Mouse (Mus musculus) embryonic facial prominence, embryonic 14.5 days (tissue): ENCODE results near the gene Grb10. TPM values are rescaled to one million over a fixed set of nuclear protein-coding genes. Genes with fewer than 3 reads are reported as not detected.

Experiments
- ATAC-seq: fragments of 200-750 bp; cut with Nextera tagmentation; 2 replicates; pipeline ENCODE4 v1.8.0; 2017; ENCODE audit warnings: low read depth, moderate number of reproducible peaks, moderate TSS enrichment
- DNase-seq: peaks from one replicate; pipeline ENCODE4 v3.0.0-alpha.2; 2015; ENCODE audit warnings: low spot score
- H3K27ac ChIP-seq: fragments of 300-500 bp; sonication (generic); replicated peaks from 2 replicates; pipeline ENCODE4 v1.5.1; 2014; ENCODE audit warnings: low read depth, mild to moderate bottlenecking, low read length, moderate library complexity
- H3K27me3 ChIP-seq: fragments of 300-500 bp; sonication (generic); replicated peaks from 2 replicates; pipeline ENCODE4 v1.6.1; 2014; ENCODE audit warnings: low read length; ENCODE audit not compliant: control insufficient read depth, insufficient read depth
- H3K36me3 ChIP-seq: fragments of 300-500 bp; sonication (generic); 2 replicates; pipeline ENCODE4 v1.6.1; 2014; ENCODE audit warnings: low read length, mixed read lengths; ENCODE audit not compliant: control insufficient read depth, insufficient read depth
- H3K4me1 ChIP-seq: fragments of 300-500 bp; sonication (generic); 2 replicates; pipeline ENCODE4 v1.6.1; 2014; ENCODE audit warnings: antibody characterized with exemption, low read length; ENCODE audit not compliant: control insufficient read depth, insufficient read depth
- H3K4me2 ChIP-seq: fragments of 300-500 bp; sonication (generic); 2 replicates; pipeline ENCODE4 v1.6.1; 2014; ENCODE audit warnings: low read depth, mild to moderate bottlenecking, low read length, moderate library complexity, mixed read lengths
- H3K4me3 ChIP-seq: fragments of 300-500 bp; sonication (generic); 2 replicates; pipeline ENCODE4 v1.5.1; 2014; ENCODE audit warnings: low read depth, mild to moderate bottlenecking, low read length
- H3K9ac ChIP-seq: fragments of 300-500 bp; sonication (generic); 2 replicates; pipeline ENCODE4 v1.6.1; 2014; ENCODE audit warnings: low read depth, mild to moderate bottlenecking, low read length, moderate library complexity, mixed read lengths
- H3K9me3 ChIP-seq: fragments of 300-500 bp; sonication (generic); 2 replicates; pipeline ENCODE4 v1.6.1; 2016; ENCODE audit warnings: low read length; ENCODE audit not compliant: control insufficient read depth
- WGBS: fragments of 180-500 bp; shearing (Covaris S2); extraction: QIAGEN DNeasy Blood & Tissue Kit; methylation state at CpG from one replicate; pipeline ENCODE4 v1.1.7; 2014; 5-methylcytosine and 5-hydroxymethylcytosine counted together
- polyA plus RNA-seq: library from polyadenylated mRNA; unstranded; fragments of >200 nt; fragmentation: Nextera tagmentation; extraction: Ambion mirVana; gene quantifications from 2 replicates; pipeline ENCODE4 v1.2.1, GENCODE M21; 2014

Grb10 gene
- polyA plus RNA-seq, 1 experiment from 2014 or later = 250 TPM

DNA sequence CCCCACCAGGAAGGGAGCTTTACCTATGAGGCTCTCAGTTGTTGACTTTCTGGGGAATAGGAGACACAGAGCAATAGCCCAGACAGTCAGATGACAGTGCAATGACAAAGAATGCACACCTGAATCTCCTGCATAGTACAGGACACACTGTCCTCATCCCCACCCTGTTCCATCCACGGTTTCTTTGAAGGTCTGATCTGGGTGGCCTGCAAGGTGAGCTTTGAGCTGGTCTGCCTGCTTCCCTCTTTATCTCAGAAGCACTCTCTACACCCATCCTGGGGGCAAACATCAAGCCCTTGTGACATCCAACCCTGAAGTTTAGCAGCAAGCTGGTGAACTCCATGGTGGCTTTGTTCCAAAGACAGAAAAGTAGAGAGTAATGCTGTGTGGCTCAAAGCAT is 9.7 kb upstream of the Grb10 start:
- H3K9ac ChIP-seq = no peak overlapping the region
- no peaks in the 10 kb centered on the region for H3K27me3 ChIP-seq
- 61% methylated on average over 1 of the region's 1 CpGs for WGBS
- ATAC-seq (no peak), DNase-seq (no peak)
- H3K4me3 ChIP-seq = no peak overlapping the region
- H3K4me2 ChIP-seq = no peak overlapping the region
- H3K27ac ChIP-seq = no peak overlapping the region
- no peaks in the 10 kb centered on the region for H3K36me3 ChIP-seq
- no peaks in the 10 kb centered on the region for H3K9me3 ChIP-seq
- no peaks in the 10 kb centered on the region for H3K4me1 ChIP-seq

DNA sequence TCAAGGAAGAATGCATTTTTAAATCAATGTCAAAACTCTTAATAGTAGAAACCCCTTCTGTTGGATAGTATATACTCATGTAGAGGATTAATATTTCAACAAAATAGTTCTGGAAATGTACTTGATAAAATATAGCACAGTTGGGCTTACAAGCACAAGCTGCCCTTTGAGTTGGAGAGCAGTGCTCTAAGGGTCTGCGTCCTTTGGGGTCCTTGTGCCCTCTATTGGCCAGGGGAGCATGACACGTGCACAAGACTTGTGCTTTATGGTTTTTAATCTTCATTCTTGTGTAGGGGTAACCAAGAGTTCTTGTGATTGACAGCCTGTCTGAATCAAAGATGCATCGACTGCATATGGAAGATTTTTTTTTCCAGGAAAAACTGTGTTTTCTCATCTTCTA is 5.8 kb upstream of the Grb10 start:
- no peak for DNase-seq
- Histone ChIP-seq H3K27ac (no peak overlapping the region), H3K4me1 (no peaks in the 10 kb centered on the region; the same call in 1 of the 2 replicates), H3K9me3 (no peaks in the 10 kb centered on the region), H3K9ac (no peak overlapping the region), H3K36me3 (no peaks in the 10 kb centered on the region), H3K4me3 (no peak overlapping the region), H3K4me2 (no peak overlapping the region), H3K27me3 (peaks cover 27% of the 10 kb centered on the region)
- 40% methylated on average over 3 of the region's 3 CpGs for WGBS
- no peak for ATAC-seq

- peaks cover 42% of the 10 kb centered on the region for H3K27me3 ChIP-seq
Observed at GRCm38 (mm10) chr11:12041787-12042186, 3.3 kb upstream of the Grb10 start.

GRCm38 (mm10) chr11:12041379-12041778 is 2.9 kb upstream of the Grb10 start:
- Histone ChIP-seq H3K4me3 (no peak overlapping the region), H3K9me3 (no peaks in the 10 kb centered on the region), H3K27ac (no peak overlapping the region), H3K27me3 (peaks cover 45% of the 10 kb centered on the region), H3K9ac (no peak overlapping the region), H3K4me1 (no peaks in the 10 kb centered on the region; the same call in 1 of the 2 replicates), H3K4me2 (no peak overlapping the region), H3K36me3 (no peaks in the 10 kb centered on the region)
- no peak for ATAC-seq
- no peak for DNase-seq
- 80% methylated on average over 6 of the region's 6 CpGs for WGBS

More at GRCm38 (mm10) chr11:12041787-12042186, 3.3 kb upstream of the Grb10 start:
- 71% methylated on average over 4 of the region's 4 CpGs for WGBS
- Histone ChIP-seq H3K4me1 (no peaks in the 10 kb centered on the region; the same call in 1 of the 2 replicates), H3K36me3 (no peaks in the 10 kb centered on the region), H3K27ac (no peak overlapping the region), H3K4me3 (no peak overlapping the region), H3K4me2 (no peak overlapping the region), H3K9ac (no peak overlapping the region), H3K9me3 (no peaks in the 10 kb centered on the region)
- ATAC-seq (no peak), DNase-seq (no peak)

- Histone ChIP-seq H3K27me3 (peaks cover 55% of the 10 kb centered on the region), H3K9me3 (no peaks in the 10 kb centered on the region), H3K4me3 (no peak overlapping the region), H3K27ac (no peak overlapping the region), H3K9ac (no peak overlapping the region), H3K4me1 (no peaks in the 10 kb centered on the region; the same call in 1 of the 2 replicates), H3K36me3 (no peaks in the 10 kb centered on the region), H3K4me2 (no peak overlapping the region)
- 91% methylated on average over 4 of the region's 4 CpGs for WGBS
- DNase-seq = no peak
- no peak for ATAC-seq
Observed at GRCm38 (mm10) chr11:12040391-12040790, 1.9 kb upstream of the Grb10 start.

DNA sequence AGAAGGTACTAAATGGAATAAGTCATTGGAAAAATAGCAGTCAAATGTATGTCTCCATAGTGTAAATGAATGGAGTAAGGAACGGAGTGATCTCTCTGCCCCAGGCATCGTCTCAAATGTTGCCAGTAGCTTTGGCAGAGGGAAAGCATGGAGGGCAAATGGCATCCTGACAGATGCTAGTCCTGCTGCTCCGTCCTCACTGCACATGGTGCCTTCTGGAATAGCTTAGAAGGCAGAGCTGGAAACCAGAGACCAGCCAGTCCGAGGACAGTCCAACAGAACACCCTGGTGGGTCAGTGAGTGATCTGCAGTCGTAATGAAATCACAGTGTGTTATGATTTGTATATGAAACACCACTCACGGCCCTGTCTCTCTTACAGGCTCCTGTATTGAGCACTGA is 1.3 kb upstream of the Grb10 start:
- DNase-seq = no peak
- peaks cover 62% of the 10 kb centered on the region for H3K27me3 ChIP-seq

GRCm38 (mm10) chr11:12039098-12039497 is 615 bp upstream of the Grb10 start:
- Histone ChIP-seq H3K4me3 (no peak overlapping the region), H3K9me3 (no peaks in the 10 kb centered on the region), H3K36me3 (no peaks in the 10 kb centered on the region), H3K4me2 (peak overlapping the region; percentile 67; the same call in 1 of the 2 replicates), H3K27me3 (peaks cover 67% of the 10 kb centered on the region), H3K9ac (no peak overlapping the region), H3K27ac (0 out of 2 replicates have a peak overlapping the region, but pooled peaks have one; percentile 95), H3K4me1 (no peaks in the 10 kb centered on the region; the same call in 1 of the 2 replicates)
- ATAC-seq = peak; percentile 54
- peak; percentile 67 for DNase-seq
- 23% methylated on average over 3 of the region's 3 CpGs for WGBS

More for the DNA sequence above, 1.3 kb upstream of the Grb10 start:
- H3K9ac ChIP-seq = no peak overlapping the region
- WGBS = 62% methylated on average over 6 of the region's 6 CpGs
- no peak for ATAC-seq
- no peaks in the 10 kb centered on the region; the same call in 1 of the 2 replicates for H3K4me1 ChIP-seq
- H3K4me3 ChIP-seq = no peak overlapping the region
- no peaks in the 10 kb centered on the region for H3K36me3 ChIP-seq
- no peak overlapping the region for H3K4me2 ChIP-seq
- no peaks in the 10 kb centered on the region for H3K9me3 ChIP-seq
- H3K27ac ChIP-seq = no peak overlapping the region

- DNase-seq = no peak
- H3K4me2 ChIP-seq = peak overlapping the region; percentile 67
- H3K4me1 ChIP-seq = no peaks in the 10 kb centered on the region; the same call in 1 of the 2 replicates
- peak overlapping the region; percentile 95 for H3K9ac ChIP-seq
- H3K4me3 ChIP-seq = peak overlapping the region; percentile 62
- WGBS = 4% methylated on average over 48 of the region's 48 CpGs
- no peak for ATAC-seq
- H3K9me3 ChIP-seq = no peaks in the 10 kb centered on the region
- 0 out of 2 replicates have a peak, but pooled peaks cover 2% of the 10 kb centered on the region for H3K36me3 ChIP-seq
- peak overlapping the region; percentile 95 for H3K27ac ChIP-seq
- H3K27me3 ChIP-seq = peaks cover 79% of the 10 kb centered on the region
Observed at GRCm38 (mm10) chr11:12037689-12038469, 604 bp downstream of the Grb10 start.
